Mouse (Mus musculus) embryonic facial prominence, embryonic 13.5 days (tissue): ENCODE measurements around the gene Fadd. TPM values are rescaled to one million over a fixed set of nuclear protein-coding genes. Genes with fewer than 3 reads are reported as not detected.
A peak's percentile ranks its signal among the peaks of the same experiment; 100 is the strongest.

Experiments used
- ATAC-seq: fragments of 200-750 bp; cut with Nextera tagmentation; 2 replicates; pipeline ENCODE4 v1.8.0; 2017; ENCODE audit warnings: low read depth; ENCODE audit not compliant: insufficient number of reproducible peaks, insufficient read depth, low FRiP score, low TSS enrichment
- H3K27ac ChIP-seq: fragments of 300-500 bp; sonication (generic); 2 replicates; pipeline ENCODE4 v1.5.1; 2015; ENCODE audit warnings: moderate library complexity, mild to moderate bottlenecking, inconsistent platforms
- H3K27me3 ChIP-seq: fragments of 300-500 bp; sonication (generic); 2 replicates; pipeline ENCODE4 v1.6.1; 2015; ENCODE audit warnings: mild to moderate bottlenecking, inconsistent platforms
- H3K36me3 ChIP-seq: fragments of 300-500 bp; sonication (generic); 2 replicates; pipeline ENCODE4 v1.6.1; 2015; ENCODE audit warnings: mild to moderate bottlenecking, inconsistent platforms
- H3K4me1 ChIP-seq: fragments of 300-500 bp; sonication (generic); 2 replicates; pipeline ENCODE4 v1.6.1; 2015; ENCODE audit warnings: inconsistent platforms
- H3K4me2 ChIP-seq: fragments of 300-500 bp; sonication (generic); 2 replicates; pipeline ENCODE4 v1.6.1; 2015; ENCODE audit warnings: moderate library complexity, mild to moderate bottlenecking, inconsistent platforms
- H3K4me3 ChIP-seq: fragments of 300-500 bp; sonication (generic); 2 replicates; pipeline ENCODE4 v1.5.1; 2015; ENCODE audit warnings: mild to moderate bottlenecking, inconsistent platforms
- H3K9ac ChIP-seq: fragments of 300-500 bp; sonication (generic); 2 replicates; pipeline ENCODE4 v1.6.1; 2015; ENCODE audit warnings: mild to moderate bottlenecking, inconsistent platforms
- H3K9me3 ChIP-seq: fragments of 300-500 bp; sonication (generic); 2 replicates; pipeline ENCODE4 v1.6.1; 2016; ENCODE audit warnings: inconsistent platforms
- WGBS: fragments of 180-500 bp; shearing (Covaris S2); methylation state at CpG from one replicate; pipeline ENCODE4 v1.1.7; 2015; ENCODE audit warnings: mixed read lengths; 5-methylcytosine and 5-hydroxymethylcytosine counted together
- polyA plus RNA-seq: library from polyadenylated mRNA; unstranded; fragments of >200 nt; fragmentation: Nextera tagmentation; extraction: Ambion mirVana; gene quantifications from 2 replicates; pipeline ENCODE4 v1.2.1, GENCODE M21; 2015

Gene Fadd
- polyA plus RNA-seq, 1 experiment from 2014 or later, result 9.6 TPM

GRCm38 (mm10) chr7:144550811-144551210 is 31.5 kb downstream of the Fadd start:
- H3K4me1 ChIP-seq, result peaks cover 22% of the 10 kb centered on the region
- WGBS, result 84% methylated on average over 1 of the region's 1 CpGs
- no peaks in the 10 kb centered on the region for H3K27me3 ChIP-seq
- no peaks in the 10 kb centered on the region for H3K9me3 ChIP-seq
- H3K27ac ChIP-seq, result no peak overlapping the region
- no peak overlapping the region for H3K4me2 ChIP-seq
- H3K36me3 ChIP-seq, result peaks cover 55% of the 10 kb centered on the region
- ATAC-seq, result no peak
- no peak overlapping the region for H3K9ac ChIP-seq
- H3K4me3 ChIP-seq, result no peak overlapping the region

GRCm38 (mm10) chr7:144549904-144550566 is 32.2 kb downstream of the Fadd start:
- Histone ChIP-seq H3K4me1 (peaks cover 22% of the 10 kb centered on the region), H3K36me3 (peaks cover 58% of the 10 kb centered on the region), H3K4me2 (no peak overlapping the region), H3K4me3 (no peak overlapping the region), H3K9me3 (no peaks in the 10 kb centered on the region), H3K27ac (no peak overlapping the region), H3K27me3 (no peaks in the 10 kb centered on the region), H3K9ac (no peak overlapping the region)
- 100% methylated on average over 2 of the region's 2 CpGs for WGBS
- no peak for ATAC-seq

GRCm38 (mm10) chr7:144545231-144545630 is 37.0 kb downstream of the Fadd start:
- Histone ChIP-seq H3K27ac (no peak overlapping the region), H3K4me1 (no peaks in the 10 kb centered on the region), H3K9me3 (no peaks in the 10 kb centered on the region), H3K27me3 (no peaks in the 10 kb centered on the region), H3K36me3 (peaks cover 37% of the 10 kb centered on the region), H3K4me2 (no peak overlapping the region), H3K4me3 (no peak overlapping the region), H3K9ac (no peak overlapping the region)
- ATAC-seq, result no peak
- 90% methylated on average over 3 of the region's 3 CpGs for WGBS

GRCm38 (mm10) chr7:144541351-144541750 is 40.9 kb downstream of the Fadd start:
- H3K4me3 ChIP-seq, result no peak overlapping the region
- no peak for ATAC-seq
- no peaks in the 10 kb centered on the region for H3K9me3 ChIP-seq
- no peaks in the 10 kb centered on the region for H3K27me3 ChIP-seq
- peaks cover 11% of the 10 kb centered on the region for H3K36me3 ChIP-seq
- no peak overlapping the region for H3K4me2 ChIP-seq
- peaks cover 21% of the 10 kb centered on the region for H3K4me1 ChIP-seq
- H3K9ac ChIP-seq, result no peak overlapping the region
- WGBS, result 93% methylated on average over 5 of the region's 5 CpGs
- no peak overlapping the region for H3K27ac ChIP-seq

GRCm38 (mm10) chr7:144539146-144539545 is 43.1 kb downstream of the Fadd start:
- H3K27ac ChIP-seq, result no peak overlapping the region
- no peak for ATAC-seq

GRCm38 (mm10) chr7:144538030-144538644 is 44.1 kb downstream of the Fadd start:
- no peaks in the 10 kb centered on the region for H3K9me3 ChIP-seq
- WGBS, result 75% methylated on average over 4 of the region's 4 CpGs

More at GRCm38 (mm10) chr7:144539146-144539545, 43.1 kb downstream of the Fadd start:
- Histone ChIP-seq H3K36me3 (0 out of 2 replicates have a peak, but pooled peaks cover 4% of the 10 kb centered on the region), H3K9ac (no peak overlapping the region), H3K27me3 (no peaks in the 10 kb centered on the region), H3K9me3 (no peaks in the 10 kb centered on the region), H3K4me3 (no peak overlapping the region), H3K4me1 (peaks cover 33% of the 10 kb centered on the region), H3K4me2 (no peak overlapping the region)
- WGBS, result 81% methylated on average over 2 of the region's 2 CpGs

GRCm38 (mm10) chr7:144536367-144536766 is 45.9 kb downstream of the Fadd start:
- H3K27me3 ChIP-seq, result no peaks in the 10 kb centered on the region
- H3K4me3 ChIP-seq, result no peak overlapping the region
- no peaks in the 10 kb centered on the region for H3K9me3 ChIP-seq
- ATAC-seq, result no peak
- no peak overlapping the region for H3K9ac ChIP-seq
- H3K4me1 ChIP-seq, result peaks cover 42% of the 10 kb centered on the region
- H3K36me3 ChIP-seq, result 0 out of 2 replicates have a peak, but pooled peaks cover 4% of the 10 kb centered on the region
- WGBS, result 87% methylated on average over 3 of the region's 3 CpGs
- H3K27ac ChIP-seq, result no peak overlapping the region
- H3K4me2 ChIP-seq, result no peak overlapping the region

More at GRCm38 (mm10) chr7:144538030-144538644, 44.1 kb downstream of the Fadd start:
- H3K36me3 ChIP-seq, result 0 out of 2 replicates have a peak, but pooled peaks cover 4% of the 10 kb centered on the region
- H3K9ac ChIP-seq, result no peak overlapping the region
- no peak overlapping the region for H3K4me2 ChIP-seq
- peak overlapping the region; percentile 48; the same call in 1 of the 2 replicates for H3K27ac ChIP-seq
- H3K4me3 ChIP-seq, result no peak overlapping the region
- H3K4me1 ChIP-seq, result peaks cover 33% of the 10 kb centered on the region
- ATAC-seq, result no peak
- no peaks in the 10 kb centered on the region for H3K27me3 ChIP-seq

GRCm38 (mm10) chr7:144534773-144535172 is 47.5 kb downstream of the Fadd start:
- H3K9ac ChIP-seq, result no peak overlapping the region
- H3K27me3 ChIP-seq, result no peaks in the 10 kb centered on the region
- 45% methylated on average over 3 of the region's 3 CpGs for whole genome bisulfite sequencing
- peak overlapping the region; percentile 48; the same call in 1 of the 2 replicates for H3K27ac ChIP-seq
- H3K4me2 ChIP-seq, result no peak overlapping the region
- H3K36me3 ChIP-seq, result 0 out of 2 replicates have a peak, but pooled peaks cover 4% of the 10 kb centered on the region
- no peaks in the 10 kb centered on the region for H3K9me3 ChIP-seq
- no peak overlapping the region for H3K4me3 ChIP-seq
- peaks cover 42% of the 10 kb centered on the region for H3K4me1 ChIP-seq
- ATAC-seq, result no peak

GRCm38 (mm10) chr7:144531585-144532378 is 50.5 kb downstream of the Fadd start:
- ATAC-seq, result no peak
- Histone ChIP-seq H3K9me3 (no peaks in the 10 kb centered on the region), H3K36me3 (no peaks in the 10 kb centered on the region), H3K27me3 (no peaks in the 10 kb centered on the region), H3K9ac (no peak overlapping the region), H3K4me2 (no peak overlapping the region), H3K4me1 (peaks cover 23% of the 10 kb centered on the region), H3K4me3 (no peak overlapping the region), H3K27ac (0 out of 2 replicates have a peak overlapping the region, but pooled peaks have one; percentile 13)
- WGBS, result 36% methylated on average over 7 of the region's 7 CpGs

GRCm38 (mm10) chr7:144529851-144530250 is 52.4 kb downstream of the Fadd start:
- Histone ChIP-seq H3K9me3 (no peaks in the 10 kb centered on the region), H3K9ac (no peak overlapping the region), H3K4me1 (peaks cover 21% of the 10 kb centered on the region), H3K36me3 (no peaks in the 10 kb centered on the region), H3K4me3 (no peak overlapping the region), H3K27ac (no peak overlapping the region), H3K4me2 (no peak overlapping the region), H3K27me3 (no peaks in the 10 kb centered on the region)
- WGBS, result 88% methylated on average over 3 of the region's 3 CpGs
- ATAC-seq, result no peak

- Histone ChIP-seq H3K9ac (no peak overlapping the region), H3K4me3 (no peak overlapping the region), H3K27ac (no peak overlapping the region), H3K9me3 (no peaks in the 10 kb centered on the region), H3K4me2 (no peak overlapping the region), H3K27me3 (no peaks in the 10 kb centered on the region), H3K4me1 (peaks cover 16% of the 10 kb centered on the region), H3K36me3 (no peaks in the 10 kb centered on the region)
- 59% methylated on average over 1 of the region's 1 CpGs for WGBS
- ATAC-seq, result no peak
These were observed 54.5 kb downstream of the Fadd start for GRCm38 (mm10) chr7:144527723-144528221.
